Mouse (Mus musculus): Measurements from ENCODE around the gene Ebi3.

Gene Ebi3

GRCm38 (mm10) chr17:55958584-55958886 is 6.1 kb downstream of the Ebi3 start:
- DNase-seq (ENCODE audit: low spot score): no peak

GRCm38 (mm10) chr17:55958918-55959728 is 6.7 kb downstream of the Ebi3 start, which contains the start of gene Yju2:
Yju2 (plus strand) TSS chr17:55959099.
- DNase-seq (ENCODE audit: low spot score): peak; percentile 93

GRCm38 (mm10) chr17:55959946-55960740 is 7.7 kb downstream of the Ebi3 start:
- no peak for DNase-seq (ENCODE audit: low spot score)

- no peak for DNase-seq (ENCODE audit: low spot score)
These were observed 8.4 kb downstream of the Ebi3 start for GRCm38 (mm10) chr17:55960791-55961190.

GRCm38 (mm10) chr17:55961631-55962030 is 9.2 kb downstream of the Ebi3 start:
- DNase-seq (ENCODE audit: low spot score): no peak

- DNase-seq (ENCODE audit: low spot score): no peak
These were observed 10.7 kb downstream of the Ebi3 start for GRCm38 (mm10) chr17:55963171-55963570.

GRCm38 (mm10) chr17:55964496-55964895 is 12.1 kb downstream of the Ebi3 start:
- no peak for DNase-seq (ENCODE audit: low spot score)

GRCm38 (mm10) chr17:55964996-55965395 is 12.6 kb downstream of the Ebi3 start:
- no peak for DNase-seq (ENCODE audit: low spot score)

- DNase-seq (ENCODE audit: low spot score): no peak
These were observed 14.7 kb downstream of the Ebi3 start for GRCm38 (mm10) chr17:55967186-55967585.

- DNase-seq (ENCODE audit: low spot score): no peak
These were observed 15.8 kb downstream of the Ebi3 start for GRCm38 (mm10) chr17:55968210-55968609.

- no peak for DNase-seq (ENCODE audit: low spot score)
These were observed 17.1 kb downstream of the Ebi3 start for GRCm38 (mm10) chr17:55969560-55969959.

- no peak for DNase-seq (ENCODE audit: low spot score)
These were observed 17.8 kb downstream of the Ebi3 start, which contains the start of gene Shd for GRCm38 (mm10) chr17:55969966-55970891. Shd (plus strand) TSS chr17:55970467.

GRCm38 (mm10) chr17:55971453-55971852 is 19.0 kb downstream of the Ebi3 start:
- DNase-seq (ENCODE audit: low spot score): no peak

GRCm38 (mm10) chr17:55976255-55976862 is 23.9 kb downstream of the Ebi3 start:
- no peak for DNase-seq (ENCODE audit: low spot score)

GRCm38 (mm10) chr17:55977301-55977700 is 24.9 kb downstream of the Ebi3 start:
- no peak for DNase-seq (ENCODE audit: low spot score)

- DNase-seq (ENCODE audit: low spot score): no peak
These were observed 33.9 kb downstream of the Ebi3 start, which contains the start of gene Fsd1 for GRCm38 (mm10) chr17:55986030-55986961. Fsd1 (plus strand) TSS chr17:55986509.

- no peak for DNase-seq (ENCODE audit: low spot score)
These were observed 37.9 kb downstream of the Ebi3 start for GRCm38 (mm10) chr17:55990278-55990898.

- DNase-seq (ENCODE audit: low spot score): no peak
These were observed 43.6 kb downstream of the Ebi3 start for GRCm38 (mm10) chr17:55996007-55996406.

- DNase-seq (ENCODE audit: low spot score): no peak
These were observed 47.5 kb downstream of the Ebi3 start for GRCm38 (mm10) chr17:55999794-56000499.
